Mouse (Mus musculus) kidney, adult 2 months (tissue): ENCODE measurements around the gene Atxn1.

Experiments used
- CTCF ChIP-seq: fragments of 200-500 bp; conservative IDR thresholded peaks from 2 replicates; pipeline ENCODE4 v1.5.1; 2011; ENCODE audit warnings: low read depth, mild to moderate bottlenecking, control low read depth, low read length, moderate library complexity, mixed read lengths; ENCODE audit not compliant: insufficient read depth, insufficient read length
- POLR2A ChIP-seq: fragments of 200-500 bp; IDR thresholded peaks from one replicate; pipeline ENCODE4 v1.6.1; 2011; ENCODE audit warnings: low read depth, low read length, control low read depth

DNA sequence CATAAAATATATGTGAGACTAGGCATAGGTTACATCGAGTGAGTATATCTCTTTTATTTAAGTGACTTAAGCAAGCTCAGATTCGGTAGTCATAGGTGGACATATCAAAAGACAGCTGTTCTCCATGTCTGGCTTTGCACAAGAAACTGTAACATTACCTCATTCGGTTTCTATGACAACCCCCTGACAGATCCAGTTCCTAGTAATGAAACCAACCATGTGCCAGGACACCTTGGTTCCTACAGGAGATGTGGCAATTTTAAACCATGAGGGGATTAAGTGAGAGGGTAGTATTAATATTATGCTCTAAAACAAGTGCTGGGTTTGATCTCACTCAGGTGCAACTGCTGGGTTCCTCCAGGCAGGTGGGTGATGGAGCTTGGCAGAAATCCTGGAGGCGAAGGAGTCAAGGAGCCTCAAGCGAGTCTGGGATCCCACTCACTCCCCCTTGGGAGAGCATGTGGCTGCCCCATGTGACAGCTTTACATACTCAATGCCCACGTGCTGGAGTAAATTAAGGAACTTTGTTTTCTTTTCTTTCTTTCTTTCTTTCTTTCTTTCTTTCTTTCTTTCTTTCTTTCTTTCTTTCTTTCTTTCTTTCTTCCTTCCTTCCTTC lies 320.9 kb downstream of the Atxn1 start:
- TF ChIP-seq POLR2A (no peak), CTCF (no peak)
